ENCODE assay signal across 8 mouse cellular contexts in the genomic region with DNA sequence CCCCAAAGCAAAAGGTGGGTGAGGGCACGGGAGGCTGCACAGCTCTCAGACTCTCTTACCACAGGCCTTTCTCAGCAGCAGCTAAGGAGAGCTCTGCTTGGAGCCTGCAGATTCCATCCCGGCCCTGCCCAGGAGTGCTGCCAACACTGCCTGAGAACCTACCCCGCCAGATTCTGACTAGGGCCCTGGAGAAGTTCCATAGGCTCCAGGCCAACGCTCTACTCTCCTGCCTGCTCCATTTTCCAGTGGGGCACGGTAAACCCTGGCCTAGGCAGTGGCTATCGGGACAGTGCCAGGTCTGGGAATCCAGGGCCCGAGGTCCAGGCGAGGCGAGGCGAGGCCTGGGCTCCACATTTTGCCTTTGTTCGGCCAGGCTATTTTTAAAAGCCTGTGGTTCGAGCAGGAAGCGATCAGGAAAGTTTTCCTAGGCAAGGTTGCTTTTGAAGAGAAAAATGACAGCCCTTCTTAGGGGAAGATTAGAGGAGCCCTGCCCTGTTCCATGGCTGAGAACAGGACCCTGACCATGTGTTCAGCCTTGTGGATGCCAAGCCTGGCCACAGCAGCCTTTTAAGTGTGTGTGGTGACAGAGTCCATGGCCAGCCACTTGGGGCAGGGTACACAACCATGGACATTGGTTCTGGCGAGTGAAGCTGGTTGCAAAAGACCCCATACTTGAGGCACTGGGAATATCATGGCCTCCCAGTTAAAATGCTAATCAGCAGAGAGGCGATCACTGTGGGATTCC.
DNase-seq lines count a peak whose midpoint lies in the region.

No protein-coding gene starts in this region.

- DNase-seq in adrenal gland, postnatal 25 days, result peak; percentile 62
- DNase-seq in cerebellum, adult 9-11 months, result peak; percentile 96
- DNase-seq in gastrocnemius, postnatal 4 days (ENCODE audit: low spot score in 2 of 2), result peak; percentile 81 to 94
- peak; percentile 31 to 52 for DNase-seq in kidney, adult 8-10 months
- peak; percentile 77 to 94 for DNase-seq in left cerebral cortex, postnatal 25 days (ENCODE audit: low spot score in 2 of 2)
- DNase-seq in right cerebral cortex, adult 18-20 months, result peak; percentile 91
- DNase-seq in thymus, postnatal 4 days, result no peak
- DNase-seq in spleen, postnatal 10 days (ENCODE audit: low spot score in 2 of 2), result no peak

- intact Hi-C loops in left cerebral cortex, postnatal 25 days (cut with DNase I), result no loop called here

Comparison
In these comparisons a context has a peak if more than half of its experiments do, and no peak if none do; other contexts are left out.
1. DNase-seq: peak in adrenal gland, postnatal 25 days (single experiment), cerebellum, adult 9-11 months (single experiment), gastrocnemius, postnatal 4 days (2 of 2), kidney, adult 8-10 months (2 of 2), left cerebral cortex, postnatal 25 days (2 of 2) and right cerebral cortex, adult 18-20 months (single experiment); none in thymus, postnatal 4 days (single experiment) and spleen, postnatal 10 days (0 of 2).